Mouse (Mus musculus): ENCODE measurements around the gene Lars2. TPM values are rescaled to one million over a fixed set of nuclear protein-coding genes. Genes with fewer than 3 reads are reported as not detected.
"Not testable (repeated sequence)": the region's sequence is repeated elsewhere in the genome, so short reads cannot be mapped to it uniquely, and the experiment has no call there.

Lars2 gene
- polyA plus RNA-seq, 1 experiment = 6.2 TPM

DNA sequence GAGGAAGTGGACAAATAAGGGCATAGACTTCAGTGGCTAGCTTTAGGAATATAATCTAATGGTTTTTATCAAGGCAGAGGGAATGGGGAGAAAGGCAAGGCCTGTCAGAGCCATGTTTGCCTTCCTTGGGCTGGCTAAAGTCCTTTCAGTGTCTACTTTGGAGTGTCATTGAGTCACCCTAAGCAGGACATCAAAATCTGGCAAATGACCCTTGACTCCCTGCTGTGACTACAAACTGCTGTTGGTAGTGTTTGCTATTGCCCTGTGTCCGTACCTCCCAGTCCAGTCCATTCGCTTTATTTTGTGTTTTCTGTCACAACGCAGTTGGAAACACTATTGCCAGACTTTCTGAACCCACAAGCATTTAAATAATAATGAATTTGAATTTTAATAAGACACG is 63.1 kb downstream of the Lars2 start:
- no peaks in the 10 kb centered on the region for H3K9me3 ChIP-seq (ENCODE audit: control insufficient read depth, low read length)
- H3K4me3 ChIP-seq (replicated peaks) = no peak overlapping the region
- TF ChIP-seq TAL1 (IDR thresholded peaks at IDR 0.05; ENCODE audit: low read length) (no peak), GATA1 (IDR thresholded peaks at IDR 0.05; ENCODE audit: low read length) (no peak)
- no peaks in the 10 kb centered on the region for H3K4me1 ChIP-seq (ENCODE audit: control insufficient read depth)
- peaks cover 32% of the 10 kb centered on the region for H3K36me3 ChIP-seq (ENCODE audit: control insufficient read depth)
- H3K27me3 ChIP-seq (ENCODE audit: control insufficient read depth) = no peaks in the 10 kb centered on the region

DNA sequence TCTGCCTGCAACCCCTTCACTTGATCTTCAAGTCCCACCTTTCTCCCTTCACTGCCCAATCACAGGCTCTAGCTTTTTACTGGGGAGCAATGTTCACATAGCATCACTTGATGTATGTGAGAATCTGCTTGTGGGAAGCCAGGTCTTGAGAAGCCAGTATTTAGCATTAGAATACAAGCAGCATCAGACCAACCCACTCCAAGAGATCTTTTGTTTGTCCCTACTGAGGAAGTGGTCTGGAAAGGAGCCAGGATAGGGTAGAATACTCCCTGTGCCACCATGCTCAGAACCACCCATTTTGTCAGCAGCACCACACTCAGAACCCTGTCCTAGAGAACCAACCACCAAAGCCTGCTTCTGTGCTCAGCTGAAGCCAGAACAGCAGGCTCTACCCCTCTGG is 64.2 kb downstream of the Lars2 start:
- no peak for TF ChIP-seq TAL1 (IDR thresholded peaks at IDR 0.05; ENCODE audit: low read length)
- TF ChIP-seq GATA1 (IDR thresholded peaks at IDR 0.05; ENCODE audit: low read length) = no peak
- peaks cover 36% of the 10 kb centered on the region for H3K36me3 ChIP-seq (ENCODE audit: control insufficient read depth)

GRCm38 (mm10) chr9:123438223-123438622 is 71.5 kb downstream of the Lars2 start:
- Histone ChIP-seq H3K36me3 (ENCODE audit: control insufficient read depth) (peaks cover 64% of the 10 kb centered on the region), H3K27me3 (ENCODE audit: control insufficient read depth) (no peaks in the 10 kb centered on the region)

More for the DNA sequence above, 64.2 kb downstream of the Lars2 start:
- Histone ChIP-seq H3K4me3 (replicated peaks) (no peak overlapping the region), H3K4me1 (ENCODE audit: control insufficient read depth) (no peaks in the 10 kb centered on the region), H3K27me3 (ENCODE audit: control insufficient read depth) (no peaks in the 10 kb centered on the region), H3K9me3 (ENCODE audit: control insufficient read depth, low read length) (no peaks in the 10 kb centered on the region)

DNA sequence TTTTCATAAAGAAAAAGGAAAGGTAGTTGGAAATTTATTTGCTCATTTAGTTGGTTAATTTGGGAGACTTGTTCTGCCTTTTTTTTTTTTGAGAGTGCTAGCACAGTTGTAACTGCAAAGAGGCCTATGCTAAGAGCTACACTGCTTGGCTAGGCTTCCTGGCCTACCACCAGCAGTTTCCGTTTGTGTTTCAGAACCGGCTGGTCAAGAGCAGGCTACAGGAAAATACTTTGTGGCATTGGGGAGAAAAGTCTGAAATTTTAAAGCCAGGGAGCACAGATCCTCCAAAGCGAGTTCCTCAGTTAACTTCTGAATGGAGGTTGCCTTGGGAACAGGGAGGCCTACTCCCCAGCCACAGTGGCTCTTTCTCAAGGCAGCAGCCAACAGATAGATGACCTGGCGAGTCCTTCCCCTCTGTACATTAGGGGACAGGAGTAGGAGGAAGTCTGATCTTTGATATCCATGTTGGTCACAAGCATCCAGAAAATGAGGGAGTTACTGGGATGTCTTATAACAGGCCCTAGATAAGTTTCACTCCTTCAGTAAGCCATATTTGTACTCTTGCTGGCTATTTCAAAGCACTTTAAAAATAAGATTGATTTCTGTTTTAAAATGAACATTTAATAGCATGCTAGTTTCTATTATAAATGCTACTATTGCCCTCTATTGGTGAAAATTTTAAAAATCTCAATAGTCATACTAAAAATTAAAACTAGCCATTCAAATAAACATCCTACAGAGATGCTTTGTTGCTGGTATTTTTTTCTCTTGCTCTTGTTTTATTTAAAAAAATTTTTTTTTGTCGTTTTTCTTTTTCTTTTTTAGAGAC is 73.7 kb downstream of the Lars2 start:
- no peaks in the 10 kb centered on the region for H3K27me3 ChIP-seq (ENCODE audit: control insufficient read depth)
- no peaks in the 10 kb centered on the region for H3K9me3 ChIP-seq (ENCODE audit: control insufficient read depth, low read length)
- no peaks in the 10 kb centered on the region for H3K4me1 ChIP-seq (ENCODE audit: control insufficient read depth)
- H3K4me3 ChIP-seq (replicated peaks) = no peak overlapping the region
- TF ChIP-seq GATA1 (IDR thresholded peaks at IDR 0.05; ENCODE audit: low read length) (no peak), TAL1 (IDR thresholded peaks at IDR 0.05; ENCODE audit: low read length) (no peak)
- H3K36me3 ChIP-seq (ENCODE audit: control insufficient read depth) = peaks cover 63% of the 10 kb centered on the region

More at GRCm38 (mm10) chr9:123438223-123438622, 71.5 kb downstream of the Lars2 start:
- no peak overlapping the region for H3K4me3 ChIP-seq (replicated peaks)
- no peaks in the 10 kb centered on the region for H3K9me3 ChIP-seq (ENCODE audit: control insufficient read depth, low read length)
- TF ChIP-seq TAL1 (IDR thresholded peaks at IDR 0.05; ENCODE audit: low read length) (no peak), GATA1 (IDR thresholded peaks at IDR 0.05; ENCODE audit: low read length) (no peak)
- H3K4me1 ChIP-seq (ENCODE audit: control insufficient read depth) = no peaks in the 10 kb centered on the region

DNA sequence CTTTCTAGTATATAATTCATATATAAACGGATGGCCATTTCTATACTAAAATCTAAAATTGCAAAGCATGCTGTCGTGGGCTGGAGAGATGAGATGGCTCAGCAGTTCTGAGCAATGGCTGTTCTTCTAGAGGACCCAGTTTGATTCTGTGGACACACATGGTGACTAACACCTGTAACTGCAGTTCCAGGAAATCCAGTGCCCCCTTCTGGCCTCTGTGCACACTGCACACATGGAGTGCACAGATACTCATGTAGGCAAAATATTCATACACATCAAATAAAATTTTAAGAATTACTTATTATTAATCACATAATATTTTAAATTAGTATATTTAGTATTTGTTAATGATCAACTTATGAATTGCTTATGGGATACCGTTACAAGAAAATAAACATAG is 80.4 kb downstream of the Lars2 start:
- not testable (repeated sequence) for H3K4me3 ChIP-seq (replicated peaks); H3K4me1 ChIP-seq (ENCODE audit: control insufficient read depth); H3K9me3 ChIP-seq (ENCODE audit: control insufficient read depth, low read length); H3K27me3 ChIP-seq (ENCODE audit: control insufficient read depth)
- H3K36me3 ChIP-seq (ENCODE audit: control insufficient read depth) = peaks cover 30% of the 10 kb centered on the region

- no peaks in the 10 kb centered on the region for H3K9me3 ChIP-seq (ENCODE audit: control insufficient read depth, low read length)
- no peaks in the 10 kb centered on the region for H3K4me1 ChIP-seq (ENCODE audit: control insufficient read depth)
- no peak overlapping the region for H3K4me3 ChIP-seq (replicated peaks)
- no peak for TF ChIP-seq GATA1 (IDR thresholded peaks at IDR 0.05; ENCODE audit: low read length)
- no peak for TF ChIP-seq TAL1 (IDR thresholded peaks at IDR 0.05; ENCODE audit: low read length)
- no peaks in the 10 kb centered on the region for H3K27me3 ChIP-seq (ENCODE audit: control insufficient read depth)
- H3K36me3 ChIP-seq (ENCODE audit: control insufficient read depth) = peaks cover 36% of the 10 kb centered on the region
Observed at GRCm38 (mm10) chr9:123448594-123448993, 81.9 kb downstream of the Lars2 start.

DNA sequence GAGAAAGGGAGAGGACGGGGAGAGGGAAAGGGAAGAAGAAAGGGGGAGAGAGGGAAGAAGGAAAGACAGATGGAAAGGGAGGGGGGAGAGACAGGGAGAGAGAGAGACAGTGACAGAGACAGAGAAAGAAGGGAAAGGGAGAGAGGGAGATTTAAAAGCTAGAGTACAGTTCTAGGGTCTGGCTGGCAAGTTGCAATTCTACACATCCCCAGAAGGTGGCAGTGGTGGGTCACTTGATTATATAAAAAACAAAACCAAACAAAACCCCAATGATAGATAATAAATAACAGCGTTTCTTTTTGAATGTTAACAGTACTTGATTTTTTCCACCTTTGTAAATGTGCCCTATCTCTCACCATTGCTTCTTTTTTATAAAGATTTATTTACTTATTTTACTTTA is 83.4 kb downstream of the Lars2 start:
- H3K9me3 ChIP-seq (ENCODE audit: control insufficient read depth, low read length) = no peaks in the 10 kb centered on the region
- no peaks in the 10 kb centered on the region for H3K27me3 ChIP-seq (ENCODE audit: control insufficient read depth)
- TF ChIP-seq TAL1 (IDR thresholded peaks at IDR 0.05; ENCODE audit: low read length) = no peak
- no peak for TF ChIP-seq GATA1 (IDR thresholded peaks at IDR 0.05; ENCODE audit: low read length)
- no peaks in the 10 kb centered on the region for H3K4me1 ChIP-seq (ENCODE audit: control insufficient read depth)
- peaks cover 47% of the 10 kb centered on the region for H3K36me3 ChIP-seq (ENCODE audit: control insufficient read depth)
- H3K4me3 ChIP-seq (replicated peaks) = no peak overlapping the region

DNA sequence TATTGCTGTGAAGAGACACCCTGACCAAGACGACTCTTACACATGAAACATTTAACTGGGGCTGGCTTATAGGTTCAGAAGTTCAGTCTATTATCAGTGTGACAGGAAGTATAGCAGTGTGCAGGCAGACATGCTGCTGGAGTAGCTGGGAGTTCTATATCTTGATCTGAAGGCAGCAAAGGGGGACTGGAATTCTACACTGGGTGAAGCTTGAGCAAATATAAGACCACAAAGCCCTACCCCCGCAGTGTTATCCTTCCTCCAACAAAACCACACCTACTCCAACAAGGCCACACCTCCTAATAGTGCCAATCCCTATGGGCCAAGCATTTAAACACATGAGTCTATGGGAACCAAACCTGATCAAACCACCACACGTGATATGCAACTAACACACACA is 85.0 kb downstream of the Lars2 start:
- H3K36me3 ChIP-seq (ENCODE audit: control insufficient read depth) = peaks cover 56% of the 10 kb centered on the region
- TF ChIP-seq TAL1 (IDR thresholded peaks at IDR 0.05; ENCODE audit: low read length) (no peak), GATA1 (IDR thresholded peaks at IDR 0.05; ENCODE audit: low read length) (no peak)
- no peaks in the 10 kb centered on the region for H3K27me3 ChIP-seq (ENCODE audit: control insufficient read depth)
- no peaks in the 10 kb centered on the region for H3K4me1 ChIP-seq (ENCODE audit: control insufficient read depth)
- H3K4me3 ChIP-seq (replicated peaks) = no peak overlapping the region
- no peaks in the 10 kb centered on the region for H3K9me3 ChIP-seq (ENCODE audit: control insufficient read depth, low read length)

GRCm38 (mm10) chr9:123456634-123457602 is 90.2 kb downstream of the Lars2 start:
- no peaks in the 10 kb centered on the region for H3K27me3 ChIP-seq (ENCODE audit: control insufficient read depth)

More at GRCm38 (mm10) chr9:123456634-123457602, 90.2 kb downstream of the Lars2 start:
- no peaks in the 10 kb centered on the region for H3K9me3 ChIP-seq (ENCODE audit: control insufficient read depth, low read length)
- no peaks in the 10 kb centered on the region for H3K4me1 ChIP-seq (ENCODE audit: control insufficient read depth)
- no peak overlapping the region for H3K4me3 ChIP-seq (replicated peaks)
- H3K36me3 ChIP-seq (ENCODE audit: control insufficient read depth) = peaks cover 82% of the 10 kb centered on the region
- TF ChIP-seq GATA1 (IDR thresholded peaks at IDR 0.05; ENCODE audit: low read length) (no peak), TAL1 (IDR thresholded peaks at IDR 0.05; ENCODE audit: low read length) (no peak)
